Mouse (Mus musculus): ENCODE data around the gene Stx7. TPM values are rescaled to one million over a fixed set of nuclear protein-coding genes. Genes with fewer than 3 reads are reported as not detected.
A peak's percentile ranks its signal among the peaks of the same experiment; 100 is the strongest.

Stx7 gene
- polyA plus RNA-seq, 1 experiment from 2014 or later, result 167 TPM

DNA sequence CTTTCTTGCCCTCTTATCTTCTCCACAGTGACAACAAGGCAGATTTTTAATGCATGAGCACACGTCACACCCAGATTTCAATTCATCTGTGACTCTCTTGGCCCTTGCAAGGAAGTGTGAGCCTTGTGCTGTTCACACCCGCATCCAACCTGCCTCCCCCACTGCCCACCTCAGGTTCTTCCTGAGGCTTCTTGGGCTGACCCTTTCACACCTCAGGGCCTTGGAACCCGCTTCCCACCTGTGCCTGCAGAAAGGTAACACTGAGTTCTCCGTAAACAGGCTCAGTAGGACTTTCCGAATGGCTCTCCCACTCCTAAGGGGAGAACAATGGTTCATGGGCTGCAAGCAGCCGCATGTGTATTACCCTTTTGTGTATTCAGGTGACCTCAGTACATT lies 15.8 kb downstream of the Stx7 start:
- H3K9ac ChIP-seq (ENCODE audit: low read depth, low read length), result no peak overlapping the region
- peak overlapping the region; percentile 79 for H3K27ac ChIP-seq
- H3K27me3 ChIP-seq (ENCODE audit: insufficient read depth, low read length), result no peaks in the 10 kb centered on the region
- H3K4me1 ChIP-seq (replicated peaks; ENCODE audit: insufficient read depth, low read length), result peaks cover 12% of the 10 kb centered on the region
- DNase-seq (ENCODE audit: low spot score) (no peak), ATAC-seq (replicated peaks; ENCODE audit: low FRiP score, low read depth) (peak; percentile 41; the same call in 1 of the 2 replicates)
- peak overlapping the region; percentile 18; the same call in 1 of the 2 replicates for H3K4me2 ChIP-seq (ENCODE audit: low read length)
- H3K36me3 ChIP-seq (ENCODE audit: insufficient read depth, low read length), result no peaks in the 10 kb centered on the region
- 58% methylated on average over 6 of the region's 6 CpGs for WGBS
- TF ChIP-seq CTCF (IDR thresholded peaks at IDR 0.05; ENCODE audit: low read depth), result no peak
- no peaks in the 10 kb centered on the region for H3K9me3 ChIP-seq (replicated peaks; ENCODE audit: low read length)
- H3K4me3 ChIP-seq (replicated peaks; ENCODE audit: low read depth, low read length), result no peak overlapping the region

GRCm38 (mm10) chr10:24165526-24166055 lies 16.5 kb downstream of the Stx7 start:
- Histone ChIP-seq H3K4me1 (replicated peaks; ENCODE audit: insufficient read depth, low read length) (peaks cover 10% of the 10 kb centered on the region), H3K9me3 (replicated peaks; ENCODE audit: low read length) (no peaks in the 10 kb centered on the region), H3K27me3 (ENCODE audit: insufficient read depth, low read length) (no peaks in the 10 kb centered on the region), H3K27ac (no peak overlapping the region), H3K4me2 (ENCODE audit: low read length) (no peak overlapping the region), H3K36me3 (ENCODE audit: insufficient read depth, low read length) (no peaks in the 10 kb centered on the region), H3K4me3 (replicated peaks; ENCODE audit: low read depth, low read length) (no peak overlapping the region), H3K9ac (ENCODE audit: low read depth, low read length) (no peak overlapping the region)
- no peak for DNase-seq (ENCODE audit: low spot score)
- no peak for TF ChIP-seq CTCF (IDR thresholded peaks at IDR 0.05; ENCODE audit: low read depth)
- WGBS, result 40% methylated on average over 1 of the region's 1 CpGs
- ATAC-seq (replicated peaks; ENCODE audit: low FRiP score, low read depth), result no peak

DNA sequence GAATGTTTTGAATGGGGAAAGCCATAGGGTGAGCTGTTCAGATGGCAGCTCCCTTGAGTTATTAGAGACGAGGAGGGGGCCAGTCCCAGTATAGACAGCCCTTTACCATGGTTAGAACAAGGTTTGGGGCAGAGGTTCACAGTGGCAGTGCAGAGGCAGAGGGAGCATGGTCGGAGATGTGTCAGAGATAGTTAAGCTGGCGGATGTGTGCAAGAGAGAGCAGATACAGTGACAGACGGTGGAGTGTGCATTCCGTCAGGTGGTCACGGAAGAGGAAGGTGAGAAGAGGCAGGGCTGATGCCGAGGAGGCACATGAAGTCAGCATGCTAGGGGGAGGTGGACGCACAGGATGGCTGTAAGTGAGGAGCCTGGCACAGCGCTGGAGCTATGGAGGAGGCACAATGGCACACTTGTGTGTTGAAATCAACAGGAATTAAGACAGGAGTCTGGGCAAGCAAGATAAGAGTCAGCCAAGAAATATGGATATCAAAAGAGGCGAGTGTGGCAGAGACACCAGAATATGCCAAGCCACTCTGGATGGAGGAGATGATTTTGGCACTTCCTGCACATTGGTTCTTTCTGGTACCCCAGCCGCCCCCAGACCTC lies 19.0 kb downstream of the Stx7 start:
- Histone ChIP-seq H3K9ac (ENCODE audit: low read depth, low read length) (no peak overlapping the region), H3K27me3 (ENCODE audit: insufficient read depth, low read length) (no peaks in the 10 kb centered on the region), H3K36me3 (ENCODE audit: insufficient read depth, low read length) (no peaks in the 10 kb centered on the region), H3K4me2 (ENCODE audit: low read length) (no peak overlapping the region), H3K9me3 (replicated peaks; ENCODE audit: low read length) (no peaks in the 10 kb centered on the region), H3K4me1 (replicated peaks; ENCODE audit: insufficient read depth, low read length) (peaks cover 10% of the 10 kb centered on the region), H3K27ac (no peak overlapping the region), H3K4me3 (replicated peaks; ENCODE audit: low read depth, low read length) (no peak overlapping the region)
- no peak for DNase-seq (ENCODE audit: low spot score)
- ATAC-seq (replicated peaks; ENCODE audit: low FRiP score, low read depth), result no peak
- TF ChIP-seq CTCF (IDR thresholded peaks at IDR 0.05; ENCODE audit: low read depth), result no peak
- WGBS, result 86% methylated on average over 11 of the region's 11 CpGs

DNA sequence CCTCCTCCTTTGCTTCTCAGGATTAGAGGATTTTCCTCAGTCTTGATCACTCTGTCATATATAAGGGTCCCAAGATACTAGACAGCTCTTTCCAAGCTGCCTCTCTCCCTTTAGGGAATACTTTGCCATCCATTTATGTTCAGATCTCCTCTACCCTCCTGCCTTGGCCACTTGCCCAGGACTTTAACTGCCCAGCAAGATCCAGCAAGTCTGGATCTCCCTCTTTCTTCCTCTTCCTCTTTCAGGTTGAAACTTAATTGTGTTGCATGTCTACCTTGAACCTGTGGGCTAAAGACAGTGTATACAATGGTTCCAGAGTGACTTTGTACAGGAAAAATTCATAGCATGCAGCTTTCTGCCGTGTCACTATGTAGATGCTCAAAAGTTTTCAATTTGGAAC lies 19.8 kb downstream of the Stx7 start:
- ATAC-seq (replicated peaks; ENCODE audit: low FRiP score, low read depth) (no peak), DNase-seq (ENCODE audit: low spot score) (no peak)
- H3K27me3 ChIP-seq (ENCODE audit: insufficient read depth, low read length), result no peaks in the 10 kb centered on the region
- WGBS, result 87% methylated on average over 1 of the region's 1 CpGs
- peaks cover 10% of the 10 kb centered on the region for H3K4me1 ChIP-seq (replicated peaks; ENCODE audit: insufficient read depth, low read length)
- H3K9ac ChIP-seq (ENCODE audit: low read depth, low read length), result no peak overlapping the region
- TF ChIP-seq CTCF (IDR thresholded peaks at IDR 0.05; ENCODE audit: low read depth), result no peak
- no peak overlapping the region for H3K4me3 ChIP-seq (replicated peaks; ENCODE audit: low read depth, low read length)
- H3K27ac ChIP-seq, result no peak overlapping the region
- H3K4me2 ChIP-seq (ENCODE audit: low read length), result no peak overlapping the region
- H3K9me3 ChIP-seq (replicated peaks; ENCODE audit: low read length), result no peaks in the 10 kb centered on the region
- H3K36me3 ChIP-seq (ENCODE audit: insufficient read depth, low read length), result no peaks in the 10 kb centered on the region

- Histone ChIP-seq H3K4me1 (replicated peaks; ENCODE audit: insufficient read depth, low read length) (no peaks in the 10 kb centered on the region), H3K9me3 (replicated peaks; ENCODE audit: low read length) (no peaks in the 10 kb centered on the region), H3K4me3 (replicated peaks; ENCODE audit: low read depth, low read length) (no peak overlapping the region), H3K4me2 (ENCODE audit: low read length) (no peak overlapping the region), H3K27me3 (ENCODE audit: insufficient read depth, low read length) (no peaks in the 10 kb centered on the region), H3K9ac (ENCODE audit: low read depth, low read length) (no peak overlapping the region), H3K27ac (no peak overlapping the region), H3K36me3 (ENCODE audit: insufficient read depth, low read length) (no peaks in the 10 kb centered on the region)
- 87% methylated on average over 4 of the region's 4 CpGs for WGBS
- no peak for ATAC-seq (replicated peaks; ENCODE audit: low FRiP score, low read depth)
- no peak for TF ChIP-seq CTCF (IDR thresholded peaks at IDR 0.05; ENCODE audit: low read depth)
- no peak for DNase-seq (ENCODE audit: low spot score)
These were observed 22.9 kb downstream of the Stx7 start for GRCm38 (mm10) chr10:24171906-24172459.

DNA sequence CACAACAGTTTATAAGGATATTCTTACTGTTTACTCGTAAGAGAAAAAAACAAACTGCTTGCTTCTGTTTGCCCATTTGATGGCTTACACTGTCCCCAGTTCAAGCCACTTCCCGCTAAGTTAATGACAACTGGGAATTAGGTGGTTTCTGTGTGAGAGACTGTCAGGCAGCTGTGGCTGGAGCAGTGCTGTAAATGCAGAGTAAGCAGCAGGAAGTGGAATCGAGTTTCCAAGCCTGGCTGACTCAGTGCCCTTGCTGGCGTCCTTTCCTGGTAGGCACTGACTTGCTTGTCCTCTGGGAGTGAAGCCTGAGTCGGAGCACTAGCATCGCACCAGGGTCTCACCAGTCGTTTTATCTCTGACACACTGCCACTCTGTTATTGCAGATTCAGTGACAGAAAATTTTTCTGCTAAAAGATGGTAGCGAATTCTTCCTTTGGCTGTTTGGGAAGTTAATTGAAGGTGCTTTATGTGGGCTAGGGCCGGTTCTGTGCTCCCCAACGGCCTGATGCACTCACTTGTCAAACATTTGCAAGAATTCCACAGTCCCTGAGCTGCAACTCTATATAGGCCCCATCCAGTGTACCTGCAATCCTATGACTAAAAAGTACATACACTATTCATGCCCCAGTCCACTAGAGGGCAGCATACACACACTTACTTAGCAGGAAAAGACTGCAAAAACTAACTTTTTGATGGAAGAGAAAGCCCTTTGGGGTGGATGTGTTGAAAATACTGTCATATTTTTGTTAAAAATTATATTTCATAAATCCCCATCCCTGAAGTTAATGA lies 24.3 kb downstream of the Stx7 start:
- peak; percentile 87 for DNase-seq (ENCODE audit: low spot score)
- Histone ChIP-seq H3K9me3 (replicated peaks; ENCODE audit: low read length) (no peaks in the 10 kb centered on the region), H3K4me3 (replicated peaks; ENCODE audit: low read depth, low read length) (no peak overlapping the region), H3K27me3 (ENCODE audit: insufficient read depth, low read length) (no peaks in the 10 kb centered on the region), H3K4me2 (ENCODE audit: low read length) (no peak overlapping the region), H3K36me3 (ENCODE audit: insufficient read depth, low read length) (no peaks in the 10 kb centered on the region; the same call in 1 of the 2 replicates), H3K4me1 (replicated peaks; ENCODE audit: insufficient read depth, low read length) (no peaks in the 10 kb centered on the region), H3K9ac (ENCODE audit: low read depth, low read length) (no peak overlapping the region), H3K27ac (peak overlapping the region; percentile 25; the same call in 1 of the 2 replicates)
- ATAC-seq (replicated peaks; ENCODE audit: low FRiP score, low read depth), result no peak; the same call in 1 of the 2 replicates
- peak; percentile 91 for TF ChIP-seq CTCF (IDR thresholded peaks at IDR 0.05; ENCODE audit: low read depth)
- 37% methylated on average over 10 of the region's 10 CpGs for WGBS

All from kidney, postnatal 0 days (tissue).